In genomic region chr16:78101415-78102326, GRCm38 (mm10) we compare ENCODE assay signal across 7 mouse cellular contexts.
DNase-seq lines count a peak whose midpoint lies in the region; ATAC-seq and TF ChIP-seq lines count a peak whose summit lies in the region.

No protein-coding gene starts in this region.

- no peak for ATAC-seq in heart, postnatal 0 days (ENCODE audit: insufficient read depth, low read depth)
- no peak for ATAC-seq in erythroblast, adult 5-6 weeks (replicated peaks; ENCODE audit: low FRiP score, poor library complexity, severe bottlenecking)

- peaks cover 10% of the 10 kb centered on the region for H3K4me1 ChIP-seq in embryonic facial prominence, embryonic 10.5 days
- no peaks in the 10 kb centered on the region for H3K4me1 ChIP-seq in heart, postnatal 0 days (ENCODE audit: control insufficient read depth, insufficient read depth)
- H3K4me1 ChIP-seq in midbrain, embryonic 10.5 days: peaks cover 19% of the 10 kb centered on the region

- 0 out of 2 replicates have a peak overlapping the region, but pooled peaks have one; percentile 9 for H3K4me3 ChIP-seq in embryonic facial prominence, embryonic 10.5 days
- peak overlapping the region; percentile 28 for H3K4me3 ChIP-seq in heart, postnatal 0 days (ENCODE audit: low read depth, low read length)
- peak overlapping the region; percentile 12; the same call in 1 of the 2 replicates for H3K4me3 ChIP-seq in midbrain, embryonic 10.5 days

- H3K9me3 ChIP-seq in embryonic facial prominence, embryonic 10.5 days: no peaks in the 10 kb centered on the region
- H3K9me3 ChIP-seq in heart, postnatal 0 days (replicated peaks; ENCODE audit: control insufficient read depth, low read length): no peaks in the 10 kb centered on the region
- H3K9me3 ChIP-seq in midbrain, embryonic 10.5 days (replicated peaks): no peaks in the 10 kb centered on the region

- TF ChIP-seq EP300 in heart, postnatal 0 days (IDR thresholded peaks at IDR 0.05; ENCODE audit: low read depth): no peak

- TF ChIP-seq CTCF in heart, postnatal 0 days (IDR thresholded peaks at IDR 0.05; ENCODE audit: low read depth): no peak

- WGBS in embryonic facial prominence, embryonic 10.5 days: 43% methylated on average over 14 of the region's 14 CpGs
- WGBS in heart, postnatal 0 days: 47% methylated on average over 14 of the region's 14 CpGs
- 34% methylated on average over 14 of the region's 14 CpGs for WGBS in midbrain, embryonic 10.5 days

- peak overlapping the region; percentile 14; the same call in 1 of the 2 replicates for H3K27ac ChIP-seq in embryonic facial prominence, embryonic 10.5 days (replicated peaks)
- no peak overlapping the region for H3K27ac ChIP-seq in heart, postnatal 0 days (ENCODE audit: low read depth)
- peak overlapping the region; percentile 69 for H3K27ac ChIP-seq in midbrain, embryonic 10.5 days (replicated peaks)

- no peaks in the 10 kb centered on the region for H3K27me3 ChIP-seq in embryonic facial prominence, embryonic 10.5 days (replicated peaks; ENCODE audit: low read depth, poor library complexity, severe bottlenecking)
- no peaks in the 10 kb centered on the region for H3K27me3 ChIP-seq in heart, postnatal 0 days (ENCODE audit: control insufficient read depth, insufficient read depth, low read length)
- H3K27me3 ChIP-seq in midbrain, embryonic 10.5 days (ENCODE audit: low read depth, poor library complexity, severe bottlenecking): no peaks in the 10 kb centered on the region

- peak overlapping the region; percentile 52 for H3K4me2 ChIP-seq in heart, postnatal 0 days (ENCODE audit: low read depth, low read length)

- DNase-seq in embryo, embryonic 10.5 days (ENCODE audit: low spot score): peak; percentile 41
- no peak for DNase-seq in embryonic facial prominence, embryonic 10.5 days (ENCODE audit: low spot score)
- peak; percentile 29 for DNase-seq in heart, postnatal 0 days (ENCODE audit: low spot score)
- peak; percentile 15 for DNase-seq in midbrain, embryonic 10.5 days (ENCODE audit: low spot score)
- no peak for DNase-seq in spleen, adult 12 weeks (ENCODE audit: low spot score)
- no peak for DNase-seq in adrenal gland, postnatal 25 days

- no peak overlapping the region for H3K9ac ChIP-seq in heart, postnatal 0 days (replicated peaks; ENCODE audit: low read depth, low read length)

- H3K36me3 ChIP-seq in embryonic facial prominence, embryonic 10.5 days (replicated peaks): no peaks in the 10 kb centered on the region
- no peaks in the 10 kb centered on the region for H3K36me3 ChIP-seq in heart, postnatal 0 days (replicated peaks; ENCODE audit: control insufficient read depth, insufficient read depth, low read length)
- no peaks in the 10 kb centered on the region for H3K36me3 ChIP-seq in midbrain, embryonic 10.5 days

Comparison
In these comparisons a context has a peak if more than half of its experiments do, and no peak if none do; other contexts are left out.
1. DNase-seq: peak in embryo, embryonic 10.5 days (single experiment), heart, postnatal 0 days (single experiment) and midbrain, embryonic 10.5 days (single experiment); none in embryonic facial prominence, embryonic 10.5 days (single experiment), spleen, adult 12 weeks (single experiment) and adrenal gland, postnatal 25 days (single experiment).
2. Peak in every context shown above with its lines, with median percentiles within 50 percentile points of each other: H3K4me3 ChIP-seq.